Comparison of ENCODE assay signal across 28 mouse cellular contexts in genomic region chr3:118676052-118676777, GRCm38 (mm10).
DNase-seq lines count a peak whose midpoint lies in the region; ATAC-seq and TF ChIP-seq lines count a peak whose summit lies in the region.
"Had no signal": no experiment of that assay in that cellular context is flagged by ENCODE, and none has a peak within 500 bp of the region (broad histone marks: within the 10 kb centered on the region; RNA-seq: fewer than 3 reads in every experiment).

No protein-coding gene starts in this region.

- no peak for TF ChIP-seq POLR2A in cerebellum, adult 2 months (IDR thresholded peaks at IDR 0.05; ENCODE audit: borderline replicate concordance, insufficient read depth, low read length)

- no peak for TF ChIP-seq CTCF in midbrain, postnatal 0 days (IDR thresholded peaks at IDR 0.05)
- no peak for TF ChIP-seq CTCF in cerebellum, adult 2 months (IDR thresholded peaks at IDR 0.05; ENCODE audit: borderline replicate concordance, insufficient read depth, low read depth, low read length)

- DNase-seq in hindbrain, embryonic 10.5 days (ENCODE audit: low spot score), result no peak
- no peak for DNase-seq in midbrain, postnatal 0 days (ENCODE audit: low spot score)
- peak; percentile 25 for DNase-seq in fat pad, adult 2 months (ENCODE audit: extremely low read depth, low read depth, low spot score)
- DNase-seq in cerebellum, adult 2 months, result no peak
- DNase-seq: adrenal gland, adult 2 months; B cell, adult 2 months; cerebellum, adult 11-12 months; cerebellum, postnatal 14 days; gastrocnemius, postnatal 25 days; heart, adult 2 months; heart, postnatal 14 days; kidney, postnatal 25 days; layer of hippocampus, postnatal 36 days; lung, postnatal 4 days; right cerebral cortex, postnatal 25 days; spleen, adult 18-20 months had no signal

- H3K9me3 ChIP-seq in hindbrain, embryonic 10.5 days, result no peaks in the 10 kb centered on the region
- no peaks in the 10 kb centered on the region for H3K9me3 ChIP-seq in hindbrain, embryonic 12.5 days (replicated peaks)
- no peaks in the 10 kb centered on the region for H3K9me3 ChIP-seq in midbrain, embryonic 12.5 days
- no peaks in the 10 kb centered on the region for H3K9me3 ChIP-seq in midbrain, postnatal 0 days (ENCODE audit: low read length)
- no peaks in the 10 kb centered on the region for H3K9me3 ChIP-seq in forebrain, embryonic 15.5 days
- H3K9me3 ChIP-seq: embryonic facial prominence, embryonic 15.5 days; heart, embryonic 13.5 days; limb, embryonic 15.5 days had no signal

- H3K4me1 ChIP-seq in hindbrain, embryonic 10.5 days (replicated peaks), result peaks cover 25% of the 10 kb centered on the region
- H3K4me1 ChIP-seq in hindbrain, embryonic 12.5 days, result peaks cover 3% of the 10 kb centered on the region; the same call in 1 of the 2 replicates
- peaks cover 15% of the 10 kb centered on the region for H3K4me1 ChIP-seq in midbrain, embryonic 12.5 days
- no peaks in the 10 kb centered on the region for H3K4me1 ChIP-seq in midbrain, postnatal 0 days (ENCODE audit: insufficient read depth, low read length)
- peaks cover 17% of the 10 kb centered on the region for H3K4me1 ChIP-seq in forebrain, embryonic 15.5 days
- no peaks in the 10 kb centered on the region for H3K4me1 ChIP-seq in cerebellum, adult 2 months (ENCODE audit: control insufficient read depth, insufficient read depth, low read length)
- H3K4me1 ChIP-seq: embryonic facial prominence, embryonic 15.5 days; heart, embryonic 13.5 days; limb, embryonic 15.5 days had no signal

- 54% methylated on average over 7 of the region's 7 CpGs for WGBS in hindbrain, embryonic 10.5 days
- 50% methylated on average over 7 of the region's 7 CpGs for WGBS in hindbrain, embryonic 12.5 days
- WGBS in midbrain, embryonic 12.5 days, result 45% methylated on average over 7 of the region's 7 CpGs
- WGBS in midbrain, postnatal 0 days, result 54% methylated on average over 7 of the region's 7 CpGs
- WGBS in forebrain, embryonic 15.5 days, result 25% methylated on average over 7 of the region's 7 CpGs
- WGBS in cerebellum, adult 2 months, result 64% methylated on average over 7 of the region's 7 CpGs

- H3K4me2 ChIP-seq in hindbrain, embryonic 12.5 days (replicated peaks), result no peak overlapping the region
- no peak overlapping the region for H3K4me2 ChIP-seq in midbrain, embryonic 12.5 days (replicated peaks)
- no peak overlapping the region for H3K4me2 ChIP-seq in midbrain, postnatal 0 days (ENCODE audit: low read depth, low read length, poor library complexity, severe bottlenecking)
- no peak overlapping the region for H3K4me2 ChIP-seq in forebrain, embryonic 15.5 days (replicated peaks)
- H3K4me2 ChIP-seq: embryonic facial prominence, embryonic 15.5 days; heart, embryonic 13.5 days; limb, embryonic 15.5 days had no signal

- H3K9ac ChIP-seq in hindbrain, embryonic 12.5 days, result no peak overlapping the region
- H3K9ac ChIP-seq in midbrain, embryonic 12.5 days (replicated peaks), result no peak overlapping the region
- no peak overlapping the region for H3K9ac ChIP-seq in midbrain, postnatal 0 days (replicated peaks; ENCODE audit: low read length, poor library complexity, severe bottlenecking)
- H3K9ac ChIP-seq in forebrain, embryonic 15.5 days (replicated peaks), result no peak overlapping the region
- H3K9ac ChIP-seq: embryonic facial prominence, embryonic 15.5 days; heart, embryonic 13.5 days; limb, embryonic 15.5 days; liver, embryonic 14.5 days had no signal

- no peak overlapping the region for H3K4me3 ChIP-seq in hindbrain, embryonic 10.5 days
- H3K4me3 ChIP-seq in hindbrain, embryonic 12.5 days, result no peak overlapping the region
- no peak overlapping the region for H3K4me3 ChIP-seq in midbrain, embryonic 12.5 days
- no peak overlapping the region for H3K4me3 ChIP-seq in midbrain, postnatal 0 days (ENCODE audit: low read depth, low read length)
- H3K4me3 ChIP-seq in forebrain, embryonic 15.5 days, result no peak overlapping the region
- H3K4me3 ChIP-seq in cerebellum, adult 2 months (replicated peaks; ENCODE audit: insufficient read depth, low read depth, low read length), result no peak overlapping the region
- H3K4me3 ChIP-seq: embryonic facial prominence, embryonic 15.5 days; heart, adult 2 months; heart, embryonic 13.5 days; limb, embryonic 15.5 days; myocyte had no signal

- no peak for ATAC-seq in hindbrain, embryonic 12.5 days (ENCODE audit: low FRiP score)
- ATAC-seq in midbrain, embryonic 12.5 days (ENCODE audit: low FRiP score, low read depth), result 0 out of 2 replicates have a peak, but pooled peaks have one; percentile 17
- ATAC-seq in midbrain, postnatal 0 days (ENCODE audit: low FRiP score), result no peak
- ATAC-seq in forebrain, embryonic 15.5 days (replicated peaks), result peak; percentile 35; the same call in 1 of the 2 replicates
- ATAC-seq: hindbrain, embryonic 16.5 days; intestine, embryonic 16.5 days had no signal

- no peaks in the 10 kb centered on the region for H3K27me3 ChIP-seq in hindbrain, embryonic 10.5 days (ENCODE audit: insufficient read depth, poor library complexity, severe bottlenecking)
- H3K27me3 ChIP-seq in hindbrain, embryonic 12.5 days, result no peaks in the 10 kb centered on the region
- 0 out of 2 replicates have a peak, but pooled peaks cover 3% of the 10 kb centered on the region for H3K27me3 ChIP-seq in midbrain, embryonic 12.5 days
- H3K27me3 ChIP-seq in midbrain, postnatal 0 days (ENCODE audit: insufficient read depth, low read length), result no peaks in the 10 kb centered on the region
- no peaks in the 10 kb centered on the region for H3K27me3 ChIP-seq in forebrain, embryonic 15.5 days
- no peaks in the 10 kb centered on the region for H3K27me3 ChIP-seq in cerebellum, adult 2 months (ENCODE audit: control insufficient read depth, insufficient read depth, low read length)
- H3K27me3 ChIP-seq: CH12.LX; embryonic facial prominence, embryonic 15.5 days; heart, embryonic 13.5 days; limb, embryonic 15.5 days had no signal

- no peaks in the 10 kb centered on the region for H3K36me3 ChIP-seq in hindbrain, embryonic 10.5 days
- no peaks in the 10 kb centered on the region for H3K36me3 ChIP-seq in hindbrain, embryonic 12.5 days
- no peaks in the 10 kb centered on the region for H3K36me3 ChIP-seq in midbrain, embryonic 12.5 days
- no peaks in the 10 kb centered on the region for H3K36me3 ChIP-seq in midbrain, postnatal 0 days (ENCODE audit: insufficient read depth, low read length)
- H3K36me3 ChIP-seq in forebrain, embryonic 15.5 days, result no peaks in the 10 kb centered on the region
- H3K36me3 ChIP-seq: embryonic facial prominence, embryonic 15.5 days; G1E; heart, embryonic 13.5 days; limb, embryonic 15.5 days had no signal

- 0 out of 2 replicates have a peak overlapping the region, but pooled peaks have one; percentile 35 for H3K27ac ChIP-seq in hindbrain, embryonic 10.5 days
- H3K27ac ChIP-seq in hindbrain, embryonic 12.5 days, result no peak overlapping the region
- H3K27ac ChIP-seq in midbrain, embryonic 12.5 days (replicated peaks), result no peak overlapping the region
- no peak overlapping the region for H3K27ac ChIP-seq in midbrain, postnatal 0 days (ENCODE audit: low read depth, low read length)
- H3K27ac ChIP-seq in forebrain, embryonic 15.5 days (replicated peaks), result no peak overlapping the region
- no peak overlapping the region for H3K27ac ChIP-seq in cerebellum, adult 2 months (ENCODE audit: insufficient read depth, low read length)
- H3K27ac ChIP-seq: embryonic facial prominence, embryonic 15.5 days; heart, adult 2 months; heart, embryonic 13.5 days; limb, embryonic 15.5 days; liver, embryonic 14.5 days had no signal

Comparison
In these comparisons a context has a peak if more than half of its experiments do, and no peak if none do; other contexts are left out.
1. ATAC-seq: peak in midbrain, embryonic 12.5 days (single experiment) and forebrain, embryonic 15.5 days (single experiment); none in hindbrain, embryonic 12.5 days (single experiment) and midbrain, postnatal 0 days (single experiment).